Mouse (Mus musculus) megakaryocyte-erythroid progenitor cell, adult 5 weeks (primary cell): ENCODE results near the gene Dnajc7. TPM values are rescaled to one million over a fixed set of nuclear protein-coding genes. Genes with fewer than 3 reads are reported as not detected.

Experiments
- polyA plus RNA-seq: library from polyadenylated mRNA; stranded (reverse); fragments of >175 nt; gene quantifications from 2 replicates; pipeline ENCODE4 v1.2.3, GENCODE M21; 2012

Dnajc7 gene
- polyA plus RNA-seq: 111 and 131 TPM in 2 replicates

GRCm38 (mm10) chr11:100619982-100620381, at the start of gene Dnajc7:
Gene Dnajc7 (minus strand): TSS chr11:100620168.

GRCm38 (mm10) chr11:100618761-100619484, 1.0 kb downstream of the Dnajc7 start, which contains the start of gene Nkiras2:
Gene Nkiras2 (plus strand): TSS chr11:100619244.

GRCm38 (mm10) chr11:100574708-100575483, 45.1 kb downstream of the Dnajc7 start, which contains the start of gene Cnp:
Gene Cnp (plus strand): TSS chr11:100574904.

GRCm38 (mm10) chr11:100544832-100545745, 74.9 kb downstream of the Dnajc7 start, which contains the start of gene Ttc25:
Gene Ttc25 (plus strand): TSS chr11:100545607.

Other genes starting within 250 kb of the Dnajc7 start
- 12.4 and 15.2 TPM in 2 replicates for gene Jup, start 222.4 kb downstream of the Dnajc7 start, polyA plus RNA-seq
- gene P3h4, start 205.3 kb downstream of the Dnajc7 start, polyA plus RNA-seq: 0.22 and 0.68 TPM in 2 replicates
- gene Fkbp10, start 204.5 kb downstream of the Dnajc7 start, polyA plus RNA-seq: 0.29 and 0.64 TPM in 2 replicates
- 70.0 and 73.2 TPM in 2 replicates for gene Nt5c3b, start 178.4 kb downstream of the Dnajc7 start, polyA plus RNA-seq
- 0.12 TPM in 2 replicates for gene Klhl10, start 178.3 kb downstream of the Dnajc7 start, polyA plus RNA-seq
- gene Klhl11, start 147.4 kb downstream of the Dnajc7 start, polyA plus RNA-seq: 2.0 and 4.0 TPM in 2 replicates
- gene Acly, start 92.2 kb downstream of the Dnajc7 start, polyA plus RNA-seq: 33.9 and 41.9 TPM in 2 replicates
- 0.07 TPM in 1 of 2 replicates, not detected in the other for gene Ttc25, start 74.6 kb downstream of the Dnajc7 start, polyA plus RNA-seq
- 27.6 and 29.6 TPM in 2 replicates for gene Cnp, start 45.3 kb downstream of the Dnajc7 start, polyA plus RNA-seq
- gene Nkiras2, start 924 bp downstream of the Dnajc7 start, polyA plus RNA-seq: 42.8 and 43.0 TPM in 2 replicates
- gene Zfp385c, start 72.3 kb upstream of the Dnajc7 start, polyA plus RNA-seq: 0.09 and 0.63 TPM in 2 replicates
- gene Dhx58, start 84.1 kb upstream of the Dnajc7 start, polyA plus RNA-seq: 23.4 and 27.6 TPM in 2 replicates
- gene Kat2a, start 92.3 kb upstream of the Dnajc7 start, polyA plus RNA-seq: 100 and 108 TPM in 2 replicates
- gene Hspb9, start 93.7 kb upstream of the Dnajc7 start, polyA plus RNA-seq: 0.49 and 0.84 TPM in 2 replicates
- gene Rab5c, start 118.0 kb upstream of the Dnajc7 start, polyA plus RNA-seq: 278 and 303 TPM in 2 replicates
- 0.32 and 0.34 TPM in 2 replicates for gene Kcnh4, start 139.8 kb upstream of the Dnajc7 start, polyA plus RNA-seq
- 0.17 TPM in 1 of 2 replicates, not detected in the other for gene Hcrt, start 142.8 kb upstream of the Dnajc7 start, polyA plus RNA-seq
- 5.0 and 5.4 TPM in 2 replicates for gene Ghdc, start 150.8 kb upstream of the Dnajc7 start, polyA plus RNA-seq
- gene Stat5b, start 230.6 kb upstream of the Dnajc7 start, polyA plus RNA-seq: 36.7 and 47.9 TPM in 2 replicates
- gene Stat5a, start 239.2 kb upstream of the Dnajc7 start, polyA plus RNA-seq: 36.0 and 46.8 TPM in 2 replicates